Mouse (Mus musculus) ES-E14 (cell line): ENCODE measurements at regions not wholly inside any gene's neighbourhood (a gene's known extent, or its start where the extent isn't known, plus 50 kb on each side); places are given as distances from the start of the nearest gene placed in this dataset.

Experiments
- HCFC1 ChIP-seq: IDR thresholded peaks from 2 replicates; pipeline ENCODE4 v1.6.1; 2012; ENCODE audit warnings: low read length, inconsistent platforms, borderline replicate concordance; ENCODE audit not compliant: insufficient read depth
- MAFK ChIP-seq: IDR thresholded peaks from 2 replicates; pipeline ENCODE4 v1.6.1; 2014; ENCODE audit warnings: mild to moderate bottlenecking, low read depth, low read length, inconsistent platforms; ENCODE audit not compliant: insufficient read depth
- ZC3H11A ChIP-seq: IDR thresholded peaks from 2 replicates; pipeline ENCODE4 v1.6.1; 2012; ENCODE audit warnings: low read depth, mild to moderate bottlenecking, inconsistent platforms, low read length, borderline replicate concordance
- ZNF384 ChIP-seq: IDR thresholded peaks from 2 replicates; pipeline ENCODE4 v1.6.1; 2012; ENCODE audit warnings: low read depth, low read length, inconsistent platforms

DNA sequence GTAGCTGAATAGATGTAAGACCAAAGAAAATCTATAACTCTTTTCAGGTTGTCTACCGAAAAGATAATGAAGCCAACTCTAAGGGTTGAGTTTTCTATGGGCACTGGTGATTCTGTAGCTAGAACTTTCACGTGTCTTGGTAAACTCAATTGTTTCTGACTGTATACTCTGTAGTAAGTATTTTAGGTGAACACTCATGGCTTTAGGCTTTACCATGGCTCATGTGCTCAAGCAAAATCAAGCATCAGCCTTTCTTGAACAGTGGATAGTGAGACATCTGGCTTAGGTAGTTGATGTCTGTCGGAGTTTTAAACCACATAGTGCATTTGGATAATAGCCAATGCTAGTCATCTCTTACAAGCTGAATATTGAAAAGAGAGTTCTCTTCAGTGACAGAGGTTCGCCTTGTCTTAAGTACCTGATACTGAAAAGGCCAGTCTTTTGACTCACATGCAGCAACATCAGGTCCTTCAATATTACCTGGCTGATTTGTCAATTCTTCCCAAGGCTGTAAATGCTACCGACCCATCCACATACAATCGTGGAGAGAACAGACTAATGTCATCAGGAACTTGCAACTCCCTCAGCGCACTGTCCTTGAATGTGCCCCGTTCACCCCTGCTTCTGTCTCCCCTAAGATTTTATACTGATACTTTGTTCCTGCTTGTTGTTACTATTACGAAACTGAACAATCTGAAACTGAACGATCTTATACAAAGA, 57.1 kb upstream of the Gpc5 start:
- no peak for TF ChIP-seq MAFK
- no peak for TF ChIP-seq ZNF384
- no peak for TF ChIP-seq ZC3H11A
- no peak for TF ChIP-seq HCFC1
